Mouse (Mus musculus): Measurements from ENCODE around the gene Cdkn2aipnl. TPM values are rescaled to one million over a fixed set of nuclear protein-coding genes. Genes with fewer than 3 reads are reported as not detected.

Cdkn2aipnl gene
- polyA plus RNA-seq, 1 experiment from 2014 or later, result 128 TPM

Other genes with a start within 250 kb of the Cdkn2aipnl start
- gene Sec24a, start 204.0 kb upstream of the Cdkn2aipnl start, polyA plus RNA-seq (2016; fragmentation: Nextera tagmentation; extraction: Ambion mirVana), result 13.5 and 14.3 TPM in 2 replicates
- 94.9 and 105 TPM in 2 replicates for gene Sar1b, start 204.0 kb upstream of the Cdkn2aipnl start, polyA plus RNA-seq (2016; fragmentation: Nextera tagmentation; extraction: Ambion mirVana)
- gene Jade2, start 110.0 kb upstream of the Cdkn2aipnl start, polyA plus RNA-seq (2016; fragmentation: Nextera tagmentation; extraction: Ambion mirVana), result 0.65 and 0.80 TPM in 2 replicates
- gene Ube2b, start 33.1 kb downstream of the Cdkn2aipnl start, polyA plus RNA-seq (2016; fragmentation: Nextera tagmentation; extraction: Ambion mirVana), result 220 and 223 TPM in 2 replicates
- 10.6 and 14.0 TPM in 2 replicates for gene Cdkl3, start 36.6 kb downstream of the Cdkn2aipnl start, polyA plus RNA-seq (2016; fragmentation: Nextera tagmentation; extraction: Ambion mirVana)
- gene Ppp2ca, start 131.0 kb downstream of the Cdkn2aipnl start, polyA plus RNA-seq (2016; fragmentation: Nextera tagmentation; extraction: Ambion mirVana), result 80.3 and 84.7 TPM in 2 replicates
- not detected in 2 replicates for gene Olfr1373, start 177.9 kb downstream of the Cdkn2aipnl start, polyA plus RNA-seq (2016; fragmentation: Nextera tagmentation; extraction: Ambion mirVana)
- gene Olfr1371, start 246.3 kb downstream of the Cdkn2aipnl start, polyA plus RNA-seq (2016; fragmentation: Nextera tagmentation; extraction: Ambion mirVana), result not detected in 2 replicates